Mouse (Mus musculus) ES-E14 (cell line): ENCODE results near the gene Anks1b.

Source experiments
- HCFC1 ChIP-seq: IDR thresholded peaks from 2 replicates; pipeline ENCODE4 v1.6.1; 2012; ENCODE audit warnings: low read length, inconsistent platforms, borderline replicate concordance; ENCODE audit not compliant: insufficient read depth
- MAFK ChIP-seq: IDR thresholded peaks from 2 replicates; pipeline ENCODE4 v1.6.1; 2014; ENCODE audit warnings: mild to moderate bottlenecking, low read depth, low read length, inconsistent platforms; ENCODE audit not compliant: insufficient read depth
- ZC3H11A ChIP-seq: IDR thresholded peaks from 2 replicates; pipeline ENCODE4 v1.6.1; 2012; ENCODE audit warnings: low read depth, mild to moderate bottlenecking, inconsistent platforms, low read length, borderline replicate concordance

DNA sequence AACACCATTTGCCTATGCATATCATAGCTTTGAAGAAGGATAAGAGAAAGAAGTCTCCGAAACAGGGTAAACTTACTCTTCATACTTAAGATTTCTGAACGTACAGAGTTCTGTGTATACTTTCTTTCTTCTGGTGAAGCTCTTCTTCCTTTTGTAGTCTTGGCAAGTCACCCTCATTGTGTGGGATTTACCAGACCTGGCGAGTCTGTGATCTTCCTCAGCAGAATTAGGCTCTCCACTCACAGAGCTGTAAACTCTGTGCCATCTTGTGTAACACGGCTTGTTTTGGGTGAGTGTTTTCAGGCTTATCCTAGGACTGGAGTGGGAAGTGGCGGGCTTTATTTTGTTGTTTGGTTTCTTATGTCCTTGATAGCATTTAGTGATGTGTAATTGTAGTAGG, 120.9 kb downstream of the Anks1b start:
- TF ChIP-seq MAFK (no peak), ZC3H11A (no peak), HCFC1 (no peak)
